Mouse (Mus musculus) limb, embryonic 11.5 days (tissue): ENCODE results near the gene Cemip. TPM values are rescaled to one million over a fixed set of nuclear protein-coding genes. Genes with fewer than 3 reads are reported as not detected.

ENCODE experiments used
- ATAC-seq: fragments of 200-750 bp; cut with Nextera tagmentation; 2 replicates; pipeline ENCODE4 v1.8.0; 2017; ENCODE audit warnings: low read depth; ENCODE audit not compliant: insufficient number of reproducible peaks, low FRiP score, low TSS enrichment
- DNase-seq: peaks from one replicate; pipeline ENCODE4 v3.0.0-alpha.2; 2015; ENCODE audit warnings: low spot score
- H3K27ac ChIP-seq: fragments of 300-500 bp; sonication (generic); replicated peaks from 2 replicates; pipeline ENCODE4 v1.5.1; 2014; ENCODE audit warnings: low read depth, mild to moderate bottlenecking, low read length
- H3K27me3 ChIP-seq: fragments of 300-500 bp; sonication (generic); 2 replicates; pipeline ENCODE4 v1.6.1; 2014; ENCODE audit warnings: mild to moderate bottlenecking, low read length, mixed read lengths; ENCODE audit not compliant: control insufficient read depth, insufficient read depth
- H3K36me3 ChIP-seq: fragments of 300-500 bp; sonication (generic); 2 replicates; pipeline ENCODE4 v1.6.1; 2014; ENCODE audit warnings: mild to moderate bottlenecking, low read length, moderate library complexity, mixed read lengths; ENCODE audit not compliant: control insufficient read depth, insufficient read depth
- H3K4me1 ChIP-seq: fragments of 300-500 bp; sonication (generic); 2 replicates; pipeline ENCODE4 v1.6.1; 2014; ENCODE audit warnings: low read length, mixed read lengths; ENCODE audit not compliant: control insufficient read depth, insufficient read depth
- H3K4me2 ChIP-seq: fragments of 300-500 bp; sonication (generic); 2 replicates; pipeline ENCODE4 v1.6.1; 2014; ENCODE audit warnings: low read depth, mild to moderate bottlenecking, moderate library complexity; ENCODE audit not compliant: severe bottlenecking
- H3K4me3 ChIP-seq: fragments of 300-500 bp; sonication (generic); 2 replicates; pipeline ENCODE4 v1.5.1; 2014; ENCODE audit warnings: low read depth, low read length
- H3K9ac ChIP-seq: fragments of 300-500 bp; sonication (generic); 2 replicates; pipeline ENCODE4 v1.6.1; 2014; ENCODE audit warnings: mild to moderate bottlenecking, low read length
- H3K9me3 ChIP-seq: fragments of 300-500 bp; sonication (generic); 2 replicates; pipeline ENCODE4 v1.6.1; 2016; ENCODE audit warnings: low read length; ENCODE audit not compliant: control insufficient read depth
- WGBS: fragments of 180-500 bp; shearing (Covaris S2); extraction: QIAGEN DNeasy Blood & Tissue Kit; methylation state at CpG from one replicate; pipeline ENCODE4 v1.1.7; 2014; 5-methylcytosine and 5-hydroxymethylcytosine counted together
- polyA plus RNA-seq: library from polyadenylated mRNA; unstranded; fragments of >200 nt; fragmentation: Nextera tagmentation; extraction: Ambion mirVana; gene quantifications from 2 replicates; pipeline ENCODE4 v1.2.1, GENCODE M21; 2014

Gene Cemip
- polyA plus RNA-seq, 1 experiment from 2014 or later, result not detected

- Histone ChIP-seq H3K9me3 (no peaks in the 10 kb centered on the region), H3K27me3 (no peaks in the 10 kb centered on the region), H3K27ac (no peak overlapping the region), H3K36me3 (no peaks in the 10 kb centered on the region), H3K9ac (no peak overlapping the region), H3K4me1 (no peaks in the 10 kb centered on the region), H3K4me2 (no peak overlapping the region), H3K4me3 (no peak overlapping the region)
- WGBS, result 88% methylated on average over 2 of the region's 2 CpGs
- DNase-seq, result no peak
- ATAC-seq, result no peak
Measured at GRCm38 (mm10) chr7:83982566-83982965, 103.7 kb downstream of the Cemip start.

DNA sequence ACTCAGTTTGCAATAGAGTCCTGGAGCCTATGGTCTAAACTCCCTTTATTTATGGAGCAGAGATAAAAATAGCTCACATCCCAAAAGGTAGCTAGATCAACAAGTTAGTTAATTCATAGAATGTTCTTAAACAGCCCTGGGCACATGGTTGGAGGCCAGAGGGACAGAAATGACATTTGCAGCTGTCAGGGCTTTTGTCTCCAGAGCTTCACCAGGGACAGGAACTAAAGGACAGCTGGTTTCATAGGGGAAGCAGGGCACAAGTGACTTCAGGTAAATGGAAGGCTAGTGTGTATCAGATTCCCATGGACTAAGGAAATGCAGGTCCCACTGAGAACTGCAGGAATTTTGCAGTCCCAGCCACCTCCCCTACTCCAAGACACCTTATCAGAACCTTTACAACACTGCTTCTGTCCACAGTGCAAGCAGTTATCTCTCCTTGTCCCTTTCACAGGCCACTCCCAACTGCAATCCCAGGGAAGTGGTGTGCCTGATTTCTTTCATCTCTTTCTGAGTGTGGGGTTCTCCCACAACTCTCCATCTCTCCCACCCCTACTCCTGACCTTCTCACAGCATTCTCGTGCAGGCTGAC is 107.3 kb downstream of the Cemip start:
- ATAC-seq (no peak), DNase-seq (no peak)
- H3K4me3 ChIP-seq, result no peak overlapping the region
- H3K36me3 ChIP-seq, result no peaks in the 10 kb centered on the region
- H3K9ac ChIP-seq, result no peak overlapping the region
- H3K4me2 ChIP-seq, result no peak overlapping the region
- H3K4me1 ChIP-seq, result no peaks in the 10 kb centered on the region
- H3K27me3 ChIP-seq, result no peaks in the 10 kb centered on the region
- H3K27ac ChIP-seq, result no peak overlapping the region
- no peaks in the 10 kb centered on the region for H3K9me3 ChIP-seq
- 42% methylated on average over 1 of the region's 1 CpGs for WGBS

DNA sequence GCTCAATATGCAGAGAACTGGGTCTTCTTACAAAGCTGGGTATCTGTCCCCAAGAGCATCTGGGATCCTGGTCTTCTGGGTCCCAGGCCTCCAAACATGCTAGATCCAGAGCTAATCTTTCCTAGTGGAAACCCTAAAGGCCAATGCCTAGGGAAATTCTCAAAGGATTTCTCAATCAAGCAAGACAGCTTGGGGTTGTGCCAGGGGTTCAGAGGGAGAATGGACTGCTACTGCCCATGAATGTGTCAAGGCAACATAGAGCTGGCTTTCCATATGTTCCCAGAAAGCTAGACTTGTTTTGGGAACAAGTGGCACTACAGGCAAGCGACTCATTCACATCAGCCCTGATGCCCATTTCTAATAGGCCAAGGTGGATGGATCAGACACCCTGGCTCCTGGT is 107.9 kb downstream of the Cemip start:
- no peak overlapping the region for H3K4me3 ChIP-seq
- no peak overlapping the region for H3K4me2 ChIP-seq
- no peaks in the 10 kb centered on the region for H3K27me3 ChIP-seq
- no peak overlapping the region for H3K27ac ChIP-seq
- no peaks in the 10 kb centered on the region for H3K36me3 ChIP-seq
- no peak overlapping the region for H3K9ac ChIP-seq
- no peaks in the 10 kb centered on the region for H3K9me3 ChIP-seq
- DNase-seq, result no peak
- WGBS, result 84% methylated on average over 1 of the region's 1 CpGs
- no peaks in the 10 kb centered on the region for H3K4me1 ChIP-seq
- ATAC-seq, result no peak

- no peaks in the 10 kb centered on the region for H3K36me3 ChIP-seq
- whole genome bisulfite sequencing, result 79% methylated on average over 6 of the region's 6 CpGs
Measured at GRCm38 (mm10) chr7:83976413-83976958, 109.8 kb downstream of the Cemip start.

GRCm38 (mm10) chr7:83975283-83975682 is 111.0 kb downstream of the Cemip start:
- no peak for ATAC-seq
- no peak for DNase-seq
- H3K9ac ChIP-seq, result no peak overlapping the region
- no peak overlapping the region for H3K4me3 ChIP-seq
- H3K4me2 ChIP-seq, result no peak overlapping the region
- no peaks in the 10 kb centered on the region for H3K4me1 ChIP-seq
- no peaks in the 10 kb centered on the region for H3K9me3 ChIP-seq
- no peaks in the 10 kb centered on the region for H3K27me3 ChIP-seq
- H3K27ac ChIP-seq, result no peak overlapping the region
- WGBS, result 91% methylated on average over 6 of the region's 6 CpGs
- no peaks in the 10 kb centered on the region for H3K36me3 ChIP-seq

More at GRCm38 (mm10) chr7:83976413-83976958, 109.8 kb downstream of the Cemip start:
- no peak overlapping the region for H3K4me3 ChIP-seq
- no peak overlapping the region for H3K27ac ChIP-seq
- no peaks in the 10 kb centered on the region for H3K27me3 ChIP-seq
- no peak overlapping the region for H3K4me2 ChIP-seq
- H3K9ac ChIP-seq, result no peak overlapping the region
- DNase-seq, result no peak
- no peaks in the 10 kb centered on the region for H3K4me1 ChIP-seq
- no peak for ATAC-seq
- H3K9me3 ChIP-seq, result no peaks in the 10 kb centered on the region

DNA sequence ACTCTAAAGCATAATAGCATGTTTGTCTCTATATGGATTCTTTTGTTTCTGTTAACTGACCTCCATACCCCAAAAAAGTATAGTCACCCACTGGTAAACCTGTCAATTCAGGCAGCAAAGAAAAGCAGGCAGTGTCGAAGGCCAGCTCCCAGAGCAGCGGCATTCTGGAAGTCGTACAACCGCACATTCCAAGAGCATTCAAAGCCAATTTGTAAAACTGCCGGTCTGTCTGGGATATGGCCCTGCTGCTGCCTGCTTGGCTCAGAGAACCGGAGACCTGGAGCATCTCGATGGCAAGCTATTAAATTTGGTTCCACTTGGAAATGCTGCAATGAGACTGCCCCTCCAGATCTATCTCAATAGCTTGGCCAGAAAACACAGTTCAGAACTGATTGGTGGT is 113.8 kb downstream of the Cemip start:
- H3K9ac ChIP-seq, result no peak overlapping the region
- no peak for DNase-seq
- H3K36me3 ChIP-seq, result no peaks in the 10 kb centered on the region
- 56% methylated on average over 7 of the region's 7 CpGs for WGBS
- no peak for ATAC-seq
- no peaks in the 10 kb centered on the region for H3K9me3 ChIP-seq
- no peaks in the 10 kb centered on the region for H3K4me1 ChIP-seq
- no peak overlapping the region for H3K4me3 ChIP-seq
- no peak overlapping the region for H3K4me2 ChIP-seq
- H3K27ac ChIP-seq, result no peak overlapping the region
- H3K27me3 ChIP-seq, result no peaks in the 10 kb centered on the region

DNA sequence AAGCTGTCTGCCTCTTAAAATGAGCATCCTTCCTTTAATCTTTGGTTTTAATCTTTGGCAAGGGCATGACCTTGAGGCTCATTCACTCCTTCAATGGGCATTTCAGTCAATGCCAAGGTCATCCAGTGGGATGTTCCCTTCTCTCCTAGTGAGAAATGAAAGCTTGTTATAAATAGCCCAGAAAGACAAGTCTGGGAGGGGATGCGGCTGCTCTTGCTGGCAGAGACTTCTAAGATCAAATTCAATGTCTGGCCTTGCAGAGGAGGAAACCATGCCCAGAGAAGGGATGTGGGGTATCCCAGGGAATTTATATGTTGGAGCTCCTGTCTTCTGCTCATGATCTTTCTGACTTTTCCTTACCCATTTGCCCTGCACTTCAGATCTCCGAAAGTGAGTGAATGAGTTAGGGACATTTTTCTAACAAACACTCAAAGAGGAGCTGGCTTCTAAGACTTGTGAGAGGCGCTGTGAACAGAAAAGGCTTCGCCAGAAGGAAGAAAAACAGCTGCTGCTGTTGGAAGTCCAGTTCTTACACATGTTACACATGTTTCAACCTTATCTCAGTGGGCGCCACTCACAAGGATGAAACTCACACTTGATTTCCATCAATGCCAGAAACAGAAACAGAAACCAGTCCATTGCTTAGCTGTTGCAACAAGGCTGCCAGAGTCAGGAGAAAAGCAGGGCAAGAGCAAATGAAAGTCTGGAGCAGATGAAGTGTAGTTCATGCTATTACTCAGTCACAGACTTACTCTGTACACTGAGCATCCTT is 120.1 kb downstream of the Cemip start:
- ATAC-seq (no peak), DNase-seq (no peak)
- Histone ChIP-seq H3K4me3 (no peak overlapping the region), H3K9ac (no peak overlapping the region), H3K9me3 (no peaks in the 10 kb centered on the region), H3K4me2 (no peak overlapping the region), H3K36me3 (no peaks in the 10 kb centered on the region), H3K27me3 (no peaks in the 10 kb centered on the region), H3K27ac (no peak overlapping the region), H3K4me1 (no peaks in the 10 kb centered on the region)
- 85% methylated on average over 5 of the region's 5 CpGs for WGBS

GRCm38 (mm10) chr7:83965181-83965580 is 121.1 kb downstream of the Cemip start:
- no peak for ATAC-seq
- H3K9ac ChIP-seq, result no peak overlapping the region
- H3K27me3 ChIP-seq, result no peaks in the 10 kb centered on the region
- H3K4me2 ChIP-seq, result no peak overlapping the region
- DNase-seq, result no peak
- no peaks in the 10 kb centered on the region for H3K4me1 ChIP-seq
- H3K9me3 ChIP-seq, result no peaks in the 10 kb centered on the region
- H3K4me3 ChIP-seq, result no peak overlapping the region
- no peaks in the 10 kb centered on the region for H3K36me3 ChIP-seq
- no peak overlapping the region for H3K27ac ChIP-seq
